Mouse (Mus musculus) hindbrain, embryonic 16.5 days (tissue): ENCODE results near the gene Alkbh7. TPM values are rescaled to one million over a fixed set of nuclear protein-coding genes. Genes with fewer than 3 reads are reported as not detected.

Experiments used
- ATAC-seq: fragments of 200-750 bp; cut with Nextera tagmentation; 2 replicates; pipeline ENCODE4 v1.8.0; 2017; ENCODE audit warnings: moderate TSS enrichment, moderate library complexity
- H3K27ac ChIP-seq: fragments of 300-500 bp; sonication (generic); 2 replicates; pipeline ENCODE4 v1.5.1; 2014; ENCODE audit warnings: low read depth, mild to moderate bottlenecking, control low read depth, low read length, moderate library complexity
- H3K27me3 ChIP-seq: fragments of 300-500 bp; sonication (generic); replicated peaks from 2 replicates; pipeline ENCODE4 v1.6.1; 2014; ENCODE audit warnings: low read length; ENCODE audit not compliant: control insufficient read depth, insufficient read depth
- H3K36me3 ChIP-seq: fragments of 300-500 bp; sonication (generic); 2 replicates; pipeline ENCODE4 v1.6.1; 2014; ENCODE audit warnings: mild to moderate bottlenecking, low read length, moderate library complexity, mixed read lengths; ENCODE audit not compliant: control insufficient read depth, insufficient read depth
- H3K4me1 ChIP-seq: fragments of 300-500 bp; sonication (generic); 2 replicates; pipeline ENCODE4 v1.6.1; 2014; ENCODE audit warnings: low read depth, low read length; ENCODE audit not compliant: control insufficient read depth, insufficient read depth
- H3K4me2 ChIP-seq: fragments of 300-500 bp; sonication (generic); 2 replicates; pipeline ENCODE4 v1.6.1; 2014; ENCODE audit warnings: mild to moderate bottlenecking, low read length, control low read depth, moderate library complexity
- H3K4me3 ChIP-seq: fragments of 300-500 bp; sonication (generic); 2 replicates; pipeline ENCODE4 v1.5.1; 2014; ENCODE audit warnings: mild to moderate bottlenecking, low read length, control low read depth, moderate library complexity
- H3K9ac ChIP-seq: fragments of 300-500 bp; sonication (generic); 2 replicates; pipeline ENCODE4 v1.6.1; 2014; ENCODE audit warnings: low read depth, mild to moderate bottlenecking, control low read depth, low read length, moderate library complexity
- H3K9me3 ChIP-seq: fragments of 300-500 bp; sonication (generic); 2 replicates; pipeline ENCODE4 v1.6.1; 2014; ENCODE audit warnings: mild to moderate bottlenecking, low read length, moderate library complexity; ENCODE audit not compliant: control insufficient read depth
- WGBS: fragments of 180-500 bp; shearing (Covaris S2); extraction: QIAGEN DNeasy Blood & Tissue Kit; methylation state at CpG from one replicate; pipeline ENCODE4 v1.1.7; 2014; 5-methylcytosine and 5-hydroxymethylcytosine counted together
- polyA plus RNA-seq: library from polyadenylated mRNA; unstranded; fragments of >200 nt; fragmentation: Nextera tagmentation; extraction: Ambion mirVana; gene quantifications from 2 replicates; pipeline ENCODE4 v1.2.1, GENCODE M21; 2015

The Alkbh7 gene
- polyA plus RNA-seq, 1 experiment from 2014 or later = 64.4 TPM

- Histone ChIP-seq H3K4me3 (no peak overlapping the region), H3K27ac (0 out of 2 replicates have a peak overlapping the region, but pooled peaks have one; percentile 90), H3K4me2 (peak overlapping the region; percentile 81), H3K9ac (no peak overlapping the region), H3K36me3 (peaks cover 45% of the 10 kb centered on the region), H3K4me1 (peaks cover 13% of the 10 kb centered on the region), H3K9me3 (no peaks in the 10 kb centered on the region), H3K27me3 (no peaks in the 10 kb centered on the region)
- WGBS = 76% methylated on average over 2 of the region's 2 CpGs
- ATAC-seq = no peak
Observed at GRCm38 (mm10) chr17:56996506-56996905, 633 bp upstream of the Alkbh7 start.

- Histone ChIP-seq H3K9ac (no peak overlapping the region), H3K36me3 (peaks cover 44% of the 10 kb centered on the region), H3K27ac (no peak overlapping the region), H3K27me3 (no peaks in the 10 kb centered on the region), H3K4me2 (no peak overlapping the region), H3K9me3 (no peaks in the 10 kb centered on the region), H3K4me3 (no peak overlapping the region), H3K4me1 (peaks cover 11% of the 10 kb centered on the region)
- ATAC-seq = no peak
- WGBS = 89% methylated on average over 9 of the region's 9 CpGs
Observed at GRCm38 (mm10) chr17:56999414-56999813, 2.3 kb downstream of the Alkbh7 start.

GRCm38 (mm10) chr17:56999968-57000609, 3.0 kb downstream of the Alkbh7 start, which contains the start of gene Pspn:
Gene Pspn (minus strand): TSS chr17:57000018.
- ATAC-seq = no peak
- Histone ChIP-seq H3K4me1 (peaks cover 11% of the 10 kb centered on the region), H3K9ac (no peak within 1 kb of the TSS), H3K27me3 (no peaks in the 10 kb centered on the region), H3K9me3 (no peaks in the 10 kb centered on the region), H3K36me3 (peaks cover 43% of the 10 kb centered on the region), H3K4me2 (no peak within 1 kb of the TSS), H3K4me3 (no peak within 1 kb of the TSS), H3K27ac (no peak within 1 kb of the TSS)
- 85% methylated on average over 9 of the region's 9 CpGs for WGBS

GRCm38 (mm10) chr17:57001228-57001627, 4.1 kb downstream of the Alkbh7 start:
- ATAC-seq = no peak
- Histone ChIP-seq H3K27me3 (no peaks in the 10 kb centered on the region), H3K9me3 (no peaks in the 10 kb centered on the region), H3K4me1 (peaks cover 11% of the 10 kb centered on the region), H3K9ac (no peak overlapping the region), H3K27ac (no peak overlapping the region), H3K36me3 (peaks cover 34% of the 10 kb centered on the region), H3K4me3 (no peak overlapping the region), H3K4me2 (no peak overlapping the region)
- WGBS = 72% methylated on average over 8 of the region's 8 CpGs

- H3K9ac ChIP-seq = no peak overlapping the region
- no peaks in the 10 kb centered on the region for H3K9me3 ChIP-seq
- H3K36me3 ChIP-seq = peaks cover 52% of the 10 kb centered on the region
- H3K4me3 ChIP-seq = no peak overlapping the region
- no peak overlapping the region for H3K27ac ChIP-seq
- no peaks in the 10 kb centered on the region for H3K4me1 ChIP-seq
- H3K27me3 ChIP-seq = no peaks in the 10 kb centered on the region
- WGBS = 94% methylated on average over 7 of the region's 7 CpGs
- H3K4me2 ChIP-seq = no peak overlapping the region
- ATAC-seq = no peak
Observed at GRCm38 (mm10) chr17:57003994-57004393, 6.9 kb downstream of the Alkbh7 start.

GRCm38 (mm10) chr17:57007137-57007905, 10.2 kb downstream of the Alkbh7 start:
- Histone ChIP-seq H3K9ac (no peak overlapping the region), H3K4me3 (no peak overlapping the region), H3K27ac (no peak overlapping the region), H3K4me2 (no peak overlapping the region), H3K36me3 (peaks cover 39% of the 10 kb centered on the region), H3K27me3 (no peaks in the 10 kb centered on the region), H3K9me3 (no peaks in the 10 kb centered on the region), H3K4me1 (peaks cover 15% of the 10 kb centered on the region)
- ATAC-seq = no peak
- 91% methylated on average over 13 of the region's 13 CpGs for WGBS

GRCm38 (mm10) chr17:57010911-57011235, 13.7 kb downstream of the Alkbh7 start:
- H3K27ac ChIP-seq = peak overlapping the region; percentile 78
- peak overlapping the region; percentile 92 for H3K4me2 ChIP-seq
- H3K9me3 ChIP-seq = no peaks in the 10 kb centered on the region
- H3K36me3 ChIP-seq = peaks cover 22% of the 10 kb centered on the region
- peak overlapping the region; percentile 81 for H3K4me3 ChIP-seq
- ATAC-seq = peak; percentile 58
- H3K9ac ChIP-seq = peak overlapping the region; percentile 71
- H3K27me3 ChIP-seq = no peaks in the 10 kb centered on the region
- peaks cover 18% of the 10 kb centered on the region for H3K4me1 ChIP-seq
- WGBS = under 1% methylated on average over 19 of the region's 19 CpGs

GRCm38 (mm10) chr17:57011236-57012141, 14.3 kb downstream of the Alkbh7 start, which contains the start of the genes Gtf2f1 and Gm17949:
Gene Gtf2f1 (minus strand): TSS chr17:57011288.
Gene Gm17949 (plus strand): TSS chr17:57011469.
- peaks cover 18% of the 10 kb centered on the region for H3K4me1 ChIP-seq
- no peaks in the 10 kb centered on the region for H3K9me3 ChIP-seq
- H3K9ac ChIP-seq = peak within 1 kb of the TSS; percentile 84
- no peaks in the 10 kb centered on the region for H3K27me3 ChIP-seq
- WGBS = under 1% methylated on average over 51 of the region's 51 CpGs
- H3K4me3 ChIP-seq = peak within 1 kb of the TSS; percentile 81
- ATAC-seq = peak; percentile 93
- H3K27ac ChIP-seq = peak within 1 kb of the TSS; percentile 97
- peak within 1 kb of the TSS; percentile 92 for H3K4me2 ChIP-seq
- peaks cover 18% of the 10 kb centered on the region for H3K36me3 ChIP-seq
